Mouse (Mus musculus) forebrain, embryonic 11.5 days (tissue): ENCODE data around the gene Gm21974. TPM values are rescaled to one million over a fixed set of nuclear protein-coding genes. Genes with fewer than 3 reads are reported as not detected.

ENCODE experiments used
- ATAC-seq: fragments of 200-750 bp; cut with Nextera tagmentation; replicated peaks from 2 replicates; pipeline ENCODE4 v1.8.0; 2017; ENCODE audit warnings: moderate TSS enrichment; ENCODE audit not compliant: low FRiP score
- DNase-seq: peaks from one replicate; pipeline ENCODE4 v3.0.0-alpha.2; 2017; ENCODE audit warnings: low spot score
- H3K27ac ChIP-seq: fragments of 300-500 bp; sonication (generic); 2 replicates; pipeline ENCODE4 v1.5.1; 2014; ENCODE audit warnings: low read depth, low read length
- H3K27me3 ChIP-seq: fragments of 300-500 bp; sonication (generic); 2 replicates; pipeline ENCODE4 v1.6.1; 2014; ENCODE audit warnings: mild to moderate bottlenecking, low read length, mixed read lengths; ENCODE audit not compliant: control insufficient read depth, insufficient read depth
- H3K36me3 ChIP-seq: fragments of 300-500 bp; sonication (generic); 2 replicates; pipeline ENCODE4 v1.6.1; 2014; ENCODE audit warnings: mild to moderate bottlenecking, low read length, moderate library complexity, mixed read lengths; ENCODE audit not compliant: control insufficient read depth, insufficient read depth
- H3K4me1 ChIP-seq: fragments of 300-500 bp; sonication (generic); replicated peaks from 2 replicates; pipeline ENCODE4 v1.6.1; 2014; ENCODE audit warnings: low read length, mixed read lengths; ENCODE audit not compliant: control insufficient read depth, insufficient read depth
- H3K4me2 ChIP-seq: fragments of 300-500 bp; sonication (generic); 2 replicates; pipeline ENCODE4 v1.6.1; 2014; ENCODE audit warnings: low read depth, mild to moderate bottlenecking, low read length, moderate library complexity, mixed read lengths; ENCODE audit not compliant: severe bottlenecking
- H3K4me3 ChIP-seq: fragments of 300-500 bp; sonication (generic); 2 replicates; pipeline ENCODE4 v1.5.1; 2014; ENCODE audit warnings: low read depth, low read length
- H3K9ac ChIP-seq: fragments of 300-500 bp; sonication (generic); 2 replicates; pipeline ENCODE4 v1.6.1; 2014; ENCODE audit warnings: low read length
- H3K9me3 ChIP-seq: fragments of 300-500 bp; sonication (generic); 2 replicates; pipeline ENCODE4 v1.6.1; 2016; ENCODE audit warnings: low read length, mixed read lengths; ENCODE audit not compliant: control insufficient read depth
- WGBS: fragments of 180-500 bp; shearing (Covaris S2); extraction: QIAGEN DNeasy Blood & Tissue Kit; methylation state at CpG from one replicate; pipeline ENCODE4 v1.1.7; 2014; 5-methylcytosine and 5-hydroxymethylcytosine counted together
- polyA plus RNA-seq: library from polyadenylated mRNA; unstranded; fragments of >200 nt; fragmentation: Nextera tagmentation; extraction: Ambion mirVana; gene quantifications from 2 replicates; pipeline ENCODE4 v1.2.1, GENCODE M21; 2014

The Gm21974 gene
- polyA plus RNA-seq, 1 experiment from 2014 or later, result not detected

DNA sequence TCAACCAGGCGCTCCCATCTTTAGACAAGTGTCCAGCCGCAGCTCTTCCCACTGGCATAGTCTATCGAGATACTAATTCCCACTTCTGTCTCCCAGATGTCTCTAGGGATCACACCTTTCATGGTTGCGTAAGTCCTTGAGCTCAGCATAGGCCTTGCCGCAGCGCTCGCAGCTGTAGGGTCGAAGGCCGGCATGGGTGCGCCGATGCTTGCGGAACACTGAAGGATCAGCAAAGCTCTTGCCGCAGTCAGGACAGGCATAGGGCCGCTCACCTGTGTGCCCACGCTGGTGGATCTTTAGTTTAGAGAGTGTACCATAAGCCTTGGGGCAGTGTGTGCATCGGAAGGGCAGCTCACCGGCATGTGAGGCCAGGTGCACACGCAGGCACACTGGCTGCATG is 27.6 kb downstream of the Gm21974 start:
- no peak for ATAC-seq
- Histone ChIP-seq H3K36me3 (peaks cover 11% of the 10 kb centered on the region; the same call in 1 of the 2 replicates), H3K4me2 (no peak overlapping the region), H3K27me3 (no peaks in the 10 kb centered on the region), H3K27ac (no peak overlapping the region), H3K4me3 (no peak overlapping the region), H3K4me1 (no peaks in the 10 kb centered on the region), H3K9ac (no peak overlapping the region), H3K9me3 (no peaks in the 10 kb centered on the region)
- WGBS, result 96% methylated on average over 18 of the region's 18 CpGs
- DNase-seq, result no peak

DNA sequence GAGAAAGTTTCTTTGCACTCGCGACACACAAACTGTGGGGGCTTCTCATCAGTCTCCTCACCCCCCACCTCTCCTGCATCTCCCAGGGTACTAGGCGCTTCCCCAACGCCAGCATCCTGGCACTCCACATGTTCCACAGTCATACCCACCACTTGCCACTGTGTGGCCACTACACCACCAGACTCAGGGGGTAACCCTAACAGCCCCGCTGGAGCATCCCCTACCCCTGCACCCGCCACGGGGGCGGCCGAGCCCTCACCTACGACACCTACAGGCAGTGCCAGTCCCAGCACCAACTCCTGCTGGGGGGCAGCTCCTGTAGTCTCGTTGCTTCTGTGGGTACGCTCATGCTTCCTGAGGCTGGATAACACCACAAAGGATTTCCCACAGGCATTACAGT is 28.8 kb downstream of the Gm21974 start:
- peaks cover 11% of the 10 kb centered on the region; the same call in 1 of the 2 replicates for H3K36me3 ChIP-seq
- H3K4me1 ChIP-seq, result no peaks in the 10 kb centered on the region
- 91% methylated on average over 12 of the region's 12 CpGs for WGBS
- DNase-seq (no peak), ATAC-seq (no peak)
- H3K27me3 ChIP-seq, result no peaks in the 10 kb centered on the region
- no peak overlapping the region for H3K27ac ChIP-seq
- no peak overlapping the region for H3K4me2 ChIP-seq
- no peak overlapping the region for H3K4me3 ChIP-seq
- H3K9me3 ChIP-seq, result no peaks in the 10 kb centered on the region
- no peak overlapping the region for H3K9ac ChIP-seq

DNA sequence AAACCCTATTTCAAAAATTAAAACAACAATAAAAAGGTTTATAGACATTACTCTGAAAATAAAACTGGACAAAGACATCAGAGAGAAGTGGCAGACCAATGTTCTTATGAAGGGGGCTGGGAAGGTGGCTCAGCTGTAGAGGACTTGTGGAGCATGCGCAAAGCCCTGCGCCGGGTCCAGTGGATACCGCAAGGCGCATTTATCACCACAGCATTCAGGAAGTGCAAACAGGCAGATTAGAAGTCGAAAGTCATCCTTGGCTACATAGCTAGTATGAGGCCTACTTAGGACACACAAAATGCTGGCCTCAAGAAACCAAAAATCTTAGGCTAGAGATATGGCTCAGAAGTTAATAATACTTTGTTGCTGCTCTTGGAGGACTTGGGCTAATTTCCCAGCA is 37.0 kb downstream of the Gm21974 start:
- no peak for DNase-seq
- ATAC-seq, result no peak
- no peaks in the 10 kb centered on the region for H3K9me3 ChIP-seq
- no peaks in the 10 kb centered on the region for H3K27me3 ChIP-seq
- H3K4me3 ChIP-seq, result no peak overlapping the region
- no peak overlapping the region for H3K27ac ChIP-seq
- H3K9ac ChIP-seq, result no peak overlapping the region
- no peak overlapping the region for H3K4me2 ChIP-seq
- H3K36me3 ChIP-seq, result no peaks in the 10 kb centered on the region
- WGBS, result 94% methylated on average over 6 of the region's 6 CpGs
- no peaks in the 10 kb centered on the region for H3K4me1 ChIP-seq

DNA sequence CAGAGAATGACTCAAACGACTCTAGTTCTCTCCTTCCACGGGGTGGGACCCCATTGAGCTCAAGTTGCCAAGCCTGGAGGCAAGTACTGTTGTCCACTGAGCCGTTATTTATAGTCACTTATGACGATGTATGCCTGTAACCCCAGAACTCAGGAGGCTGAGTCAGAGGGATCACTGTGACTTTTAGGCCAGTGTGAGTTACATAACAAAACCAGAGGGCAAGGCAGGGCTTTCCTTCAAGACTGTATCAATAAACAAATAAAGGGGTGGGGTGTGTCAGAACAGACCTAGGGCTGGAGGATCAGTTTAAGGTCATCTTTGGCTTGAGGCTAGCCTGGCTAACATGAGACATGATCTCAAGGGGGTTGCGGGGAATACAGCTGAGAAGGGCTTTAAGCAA is 44.3 kb downstream of the Gm21974 start:
- H3K9me3 ChIP-seq, result no peaks in the 10 kb centered on the region
- no peak for DNase-seq
- WGBS, result 79% methylated on average over 5 of the region's 5 CpGs
- no peak overlapping the region for H3K4me2 ChIP-seq
- no peaks in the 10 kb centered on the region for H3K4me1 ChIP-seq
- no peak overlapping the region for H3K9ac ChIP-seq
- H3K36me3 ChIP-seq, result no peaks in the 10 kb centered on the region
- H3K4me3 ChIP-seq, result no peak overlapping the region
- no peak for ATAC-seq
- H3K27me3 ChIP-seq, result no peaks in the 10 kb centered on the region
- no peak overlapping the region for H3K27ac ChIP-seq

DNA sequence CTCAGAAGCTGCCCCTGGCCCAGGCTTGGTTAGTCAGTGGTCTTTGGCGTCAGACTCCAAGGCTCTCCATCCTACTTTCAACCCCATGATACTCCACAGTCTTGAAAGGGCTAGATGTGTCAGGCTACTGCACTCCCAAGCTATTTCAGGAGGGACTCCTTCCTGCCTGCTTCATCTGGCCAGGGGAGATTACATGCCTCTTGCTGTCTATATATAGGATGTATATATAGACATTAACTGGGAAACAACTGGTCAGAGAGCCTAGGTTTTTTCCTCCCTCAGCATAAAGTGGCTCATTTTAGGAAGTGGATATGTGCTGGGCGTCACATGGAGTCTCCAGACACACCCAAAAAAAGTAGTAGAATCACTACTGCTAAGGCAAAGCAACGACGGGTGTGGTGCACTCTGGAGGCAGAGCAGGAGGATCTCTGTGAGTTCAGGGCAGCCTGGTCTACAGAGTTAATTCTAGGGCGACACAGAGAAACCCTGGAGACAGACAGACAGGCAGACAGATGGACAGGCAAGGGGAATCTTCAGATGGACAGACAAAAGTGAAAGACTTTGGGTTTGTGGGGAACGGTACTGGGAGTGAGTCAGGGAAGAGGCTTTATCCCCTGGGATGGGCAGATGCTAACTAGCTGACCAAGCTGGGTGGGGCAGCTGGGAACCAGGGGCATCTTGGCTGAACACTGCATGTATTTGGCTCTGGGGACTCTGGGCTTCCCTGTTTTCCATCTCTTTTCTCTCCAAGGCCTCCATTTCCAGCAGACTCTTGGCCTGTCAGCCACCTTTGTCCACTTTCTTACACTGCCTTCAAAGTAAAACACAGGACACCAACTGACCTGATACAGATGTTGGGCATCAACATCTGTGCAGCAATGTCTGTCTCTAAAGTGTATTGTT is 45.0 kb downstream of the Gm21974 start:
- no peak for DNase-seq
- WGBS, result 86% methylated on average over 6 of the region's 6 CpGs
- no peaks in the 10 kb centered on the region for H3K27me3 ChIP-seq
- H3K36me3 ChIP-seq, result no peaks in the 10 kb centered on the region
- no peaks in the 10 kb centered on the region for H3K4me1 ChIP-seq
- no peaks in the 10 kb centered on the region for H3K9me3 ChIP-seq
- no peak for ATAC-seq
- no peak overlapping the region for H3K27ac ChIP-seq
- no peak overlapping the region for H3K4me2 ChIP-seq
- no peak overlapping the region for H3K9ac ChIP-seq
- H3K4me3 ChIP-seq, result no peak overlapping the region

DNA sequence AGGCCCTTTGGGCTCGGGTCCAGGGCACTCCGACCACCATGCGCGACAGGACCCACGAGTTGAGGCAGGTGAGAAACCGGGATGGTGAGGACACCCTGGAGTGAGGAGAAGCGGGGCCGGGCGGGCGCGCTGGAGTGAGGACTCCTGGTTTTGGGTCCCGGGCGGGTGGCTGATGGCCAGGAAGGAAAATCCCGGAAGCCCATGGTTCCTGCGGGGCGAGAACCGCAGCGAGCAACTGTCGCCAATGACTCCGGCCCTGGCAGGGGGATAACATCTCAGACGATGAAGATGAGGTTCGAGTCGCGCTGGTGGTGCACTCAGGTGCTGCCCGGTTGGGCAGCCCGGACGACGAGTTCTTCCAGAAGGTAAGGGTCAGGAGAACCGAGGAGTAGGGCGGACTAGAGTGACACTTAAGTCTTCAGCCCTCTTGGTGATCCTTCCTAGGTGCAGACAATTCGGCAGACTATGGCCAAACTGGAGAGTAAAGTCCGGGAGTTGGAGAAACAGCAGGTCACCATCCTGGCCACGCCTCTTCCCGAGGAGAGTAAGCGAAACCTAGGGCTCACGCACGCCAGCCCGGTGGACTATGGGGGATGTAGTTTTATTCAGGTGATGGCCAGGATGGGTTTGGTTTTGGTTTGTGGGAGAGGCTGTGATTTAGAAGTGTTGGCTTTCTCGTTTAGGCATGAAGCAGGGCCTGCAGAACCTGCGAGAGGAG is 53.1 kb downstream of the Gm21974 start:
- ATAC-seq, result peak; percentile 63
- no peaks in the 10 kb centered on the region for H3K36me3 ChIP-seq
- H3K4me2 ChIP-seq, result peak overlapping the region; percentile 99
- DNase-seq, result peak; percentile 77
- peak overlapping the region; percentile 70; the same call in 1 of the 2 replicates for H3K27ac ChIP-seq
- H3K27me3 ChIP-seq, result no peaks in the 10 kb centered on the region
- WGBS, result 1% methylated on average over 40 of the region's 40 CpGs
- peaks cover 6% of the 10 kb centered on the region; the same call in 1 of the 2 replicates for H3K4me1 ChIP-seq
- peak overlapping the region; percentile 59 for H3K9ac ChIP-seq
- peak overlapping the region; percentile 63 for H3K4me3 ChIP-seq
- H3K9me3 ChIP-seq, result no peaks in the 10 kb centered on the region

DNA sequence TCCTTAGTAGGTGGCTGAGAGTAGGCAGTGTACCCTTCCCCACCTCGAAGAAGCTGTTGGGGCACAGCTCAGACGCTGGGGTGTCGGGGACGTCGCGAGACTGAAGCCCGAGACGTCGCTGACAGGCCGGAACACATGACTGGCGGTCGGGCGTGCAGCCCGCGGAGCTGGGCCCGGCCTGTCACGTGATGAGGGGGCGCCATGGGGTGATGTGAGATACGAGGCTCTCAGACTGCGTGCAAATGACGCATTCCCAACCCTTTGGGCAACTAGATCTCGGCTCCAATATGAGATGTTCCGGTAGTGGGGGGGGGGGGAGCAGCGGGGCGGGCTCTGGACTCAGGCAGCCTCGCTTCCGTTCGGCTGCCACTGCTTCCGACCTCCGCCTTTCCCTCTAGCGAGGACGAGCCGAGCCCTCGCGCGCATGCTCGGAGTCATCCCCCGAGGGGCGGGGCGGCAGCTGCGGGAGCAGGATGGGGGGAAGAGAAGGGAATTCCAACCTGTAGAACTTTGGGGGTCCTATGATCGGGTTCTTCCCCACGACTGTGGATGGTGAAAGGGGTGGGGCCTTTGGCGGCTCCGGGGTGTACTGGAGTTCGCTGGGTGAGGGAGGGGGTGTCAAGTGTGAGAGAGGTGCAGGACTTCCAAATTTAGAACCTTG is 53.8 kb downstream of the Gm21974 start:
- H3K9ac ChIP-seq, result peak overlapping the region; percentile 59
- peaks cover 6% of the 10 kb centered on the region; the same call in 1 of the 2 replicates for H3K4me1 ChIP-seq
- H3K27ac ChIP-seq, result peak overlapping the region; percentile 70
- ATAC-seq (peak; percentile 91), DNase-seq (peak; percentile 93)
- no peaks in the 10 kb centered on the region for H3K9me3 ChIP-seq
- H3K27me3 ChIP-seq, result no peaks in the 10 kb centered on the region
- H3K36me3 ChIP-seq, result no peaks in the 10 kb centered on the region
- peak overlapping the region; percentile 99 for H3K4me2 ChIP-seq
- peak overlapping the region; percentile 63 for H3K4me3 ChIP-seq
- under 1% methylated on average over 43 of the region's 46 CpGs for WGBS

DNA sequence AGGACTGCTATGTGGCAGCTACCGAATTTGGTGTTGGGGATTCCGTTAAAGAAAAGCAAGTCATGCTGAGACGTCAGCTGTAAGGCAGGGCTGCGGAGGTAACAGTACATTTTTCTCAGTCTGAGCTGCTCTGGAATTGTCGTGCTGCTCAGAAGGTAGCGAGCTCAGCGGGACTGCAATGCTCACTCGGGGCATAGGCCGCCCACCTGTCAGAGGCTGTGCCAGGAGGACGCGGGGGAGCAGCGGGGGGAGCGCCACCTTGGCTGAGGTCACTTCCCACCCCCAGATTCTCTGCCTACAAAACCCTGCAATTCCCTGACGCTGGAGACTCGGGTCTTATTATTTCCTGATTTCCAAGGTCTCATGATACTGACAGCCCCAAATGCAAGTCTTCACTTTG is 54.4 kb downstream of the Gm21974 start:
- peaks cover 6% of the 10 kb centered on the region; the same call in 1 of the 2 replicates for H3K4me1 ChIP-seq
- 3% methylated on average over 15 of the region's 15 CpGs for WGBS
- H3K9ac ChIP-seq, result peak overlapping the region; percentile 59
- H3K4me2 ChIP-seq, result peak overlapping the region; percentile 99
- peak overlapping the region; percentile 70 for H3K27ac ChIP-seq
- peak; percentile 45 for ATAC-seq
- no peaks in the 10 kb centered on the region for H3K36me3 ChIP-seq
- DNase-seq, result peak; percentile 59
- peak overlapping the region; percentile 63 for H3K4me3 ChIP-seq
- no peaks in the 10 kb centered on the region for H3K9me3 ChIP-seq
- H3K27me3 ChIP-seq, result no peaks in the 10 kb centered on the region
